Mouse (Mus musculus) cortical plate, adult 2 months (tissue): ENCODE measurements around the gene Celf2.

Experiments
- CTCF ChIP-seq: fragments of 200-500 bp; IDR thresholded peaks from 2 replicates; pipeline ENCODE4 v1.5.1; 2011; ENCODE audit warnings: mild to moderate bottlenecking, control low read depth, low read length; ENCODE audit not compliant: insufficient read depth; ENCODE audit errors: extremely low read depth
- POLR2A ChIP-seq: fragments of 200-500 bp; IDR thresholded peaks from 2 replicates; pipeline ENCODE4 v1.6.1; 2011; ENCODE audit warnings: mild to moderate bottlenecking, low read length, control low read depth; ENCODE audit not compliant: insufficient read depth; ENCODE audit errors: extremely low read depth

DNA sequence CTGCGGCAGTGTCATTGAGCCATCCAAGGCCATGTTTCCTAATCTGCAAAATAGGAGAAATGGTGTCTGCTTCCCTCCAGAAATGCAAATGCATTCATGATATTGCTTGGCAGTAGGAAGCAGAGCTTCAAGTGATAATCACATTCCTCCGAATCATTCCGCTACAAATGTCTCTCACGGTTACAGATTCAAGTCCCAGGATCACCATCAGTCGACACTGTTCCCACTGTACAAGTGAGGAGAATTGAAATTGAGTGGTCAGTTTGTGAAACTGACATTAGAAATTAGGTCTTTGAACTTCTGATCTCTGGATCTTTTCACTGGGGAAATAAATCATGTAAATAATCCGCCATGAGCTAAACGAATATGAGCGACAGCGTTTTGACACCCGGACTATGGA is 596.0 kb downstream of the Celf2 start:
- no peak for TF ChIP-seq CTCF
- no peak for TF ChIP-seq POLR2A
